Mouse (Mus musculus) bone marrow, adult 2 months (tissue): ENCODE data around the gene Mymx. TPM values are rescaled to one million over a fixed set of nuclear protein-coding genes. Genes with fewer than 3 reads are reported as not detected.

ENCODE experiments used
- H3K27ac ChIP-seq: fragments of 200-500 bp; 2 replicates; pipeline ENCODE4 v1.5.1; 2012; ENCODE audit warnings: low read depth, mild to moderate bottlenecking, control low read depth, inconsistent platforms, low read length; ENCODE audit not compliant: control insufficient read depth, poor library complexity, insufficient read depth
- H3K4me1 ChIP-seq: fragments of 200-500 bp; 2 replicates; pipeline ENCODE4 v1.6.1; 2011; ENCODE audit warnings: low read length; ENCODE audit not compliant: control insufficient read depth, insufficient read depth
- H3K4me3 ChIP-seq: fragments of 200-500 bp; replicated peaks from 2 replicates; pipeline ENCODE3; 2011; ENCODE audit warnings: mild to moderate bottlenecking, low read depth, low read length, control low read depth; ENCODE audit not compliant: control insufficient read depth
- CTCF ChIP-seq: fragments of 200-500 bp; IDR thresholded peaks from 2 replicates; pipeline ENCODE4 v1.5.1; 2011; ENCODE audit warnings: low read length, control low read depth; ENCODE audit not compliant: control insufficient read depth, insufficient read depth
- POLR2A ChIP-seq: fragments of 200-500 bp; IDR thresholded peaks from 2 replicates; pipeline ENCODE4 v1.6.1; 2011; ENCODE audit warnings: low read depth, mild to moderate bottlenecking, control low read depth, low read length, borderline replicate concordance; ENCODE audit not compliant: control insufficient read depth
- WGBS: fragments of 180-500 bp; shearing (Covaris S2); methylation state at CpG from one replicate; pipeline ENCODE4 v1.1.7; 2018; 5-methylcytosine and 5-hydroxymethylcytosine counted together
- polyA plus RNA-seq: library from polyadenylated mRNA; stranded (reverse); fragments of >200 nt; gene quantifications from 2 replicates; pipeline ENCODE4 v1.2.4, GENCODE M21; 2011; ENCODE audit warnings: low replicate concordance; ENCODE audit not compliant: missing spikeins, insufficient read depth, insufficient read length

Mymx gene
- polyA plus RNA-seq, 1 experiment: 9.3 TPM

GRCm38 (mm10) chr17:45595736-45596390 lies 6.0 kb downstream of the Mymx start:
- H3K4me1 ChIP-seq: peaks cover 1% of the 10 kb centered on the region
- WGBS: 18% methylated on average over 23 of the region's 23 CpGs
- no peak for TF ChIP-seq CTCF
- H3K4me3 ChIP-seq: peak overlapping the region; percentile 91
- H3K27ac ChIP-seq: peak overlapping the region; percentile 21; the same call in 1 of the 2 replicates

- H3K4me1 ChIP-seq: peaks cover 1% of the 10 kb centered on the region
- peak overlapping the region; percentile 46 for H3K27ac ChIP-seq
- TF ChIP-seq POLR2A: peak; percentile 52; the same call in 1 of the 2 replicates
- TF ChIP-seq CTCF: no peak
- peak overlapping the region; percentile 91 for H3K4me3 ChIP-seq
- WGBS: under 1% methylated on average over 58 of the region's 58 CpGs
These were observed 6.8 kb downstream of the Mymx start for GRCm38 (mm10) chr17:45594881-45595735.

GRCm38 (mm10) chr17:45594195-45594594 lies 7.7 kb downstream of the Mymx start:
- Histone ChIP-seq H3K4me3 (peak overlapping the region; percentile 57), H3K27ac (peak overlapping the region; percentile 30; the same call in 1 of the 2 replicates), H3K4me1 (peaks cover 1% of the 10 kb centered on the region)
- TF ChIP-seq POLR2A (no peak), CTCF (no peak)
- 41% methylated on average over 8 of the region's 8 CpGs for WGBS

- H3K4me1 ChIP-seq: peaks cover 1% of the 10 kb centered on the region
These were observed 8.4 kb downstream of the Mymx start for GRCm38 (mm10) chr17:45593479-45593878.

GRCm38 (mm10) chr17:45592606-45593431 lies 9.1 kb downstream of the Mymx start:
- 43% methylated on average over 8 of the region's 8 CpGs for WGBS
- Histone ChIP-seq H3K27ac (peak overlapping the region; percentile 50), H3K4me1 (peaks cover 1% of the 10 kb centered on the region), H3K4me3 (peak overlapping the region; percentile 14)
- no peak for TF ChIP-seq CTCF
- TF ChIP-seq POLR2A: no peak

More at GRCm38 (mm10) chr17:45593479-45593878, 8.4 kb downstream of the Mymx start:
- H3K27ac ChIP-seq: peak overlapping the region; percentile 50
- TF ChIP-seq POLR2A (no peak), CTCF (no peak)
- peak overlapping the region; percentile 57 for H3K4me3 ChIP-seq
- WGBS: 44% methylated on average over 8 of the region's 8 CpGs

- WGBS: 58% methylated on average over 16 of the region's 16 CpGs
- H3K4me1 ChIP-seq: peaks cover 1% of the 10 kb centered on the region
- peak overlapping the region; percentile 47; the same call in 1 of the 2 replicates for H3K27ac ChIP-seq
- TF ChIP-seq CTCF (no peak), POLR2A (no peak)
- H3K4me3 ChIP-seq: peak overlapping the region; percentile 8
These were observed 9.9 kb downstream of the Mymx start for GRCm38 (mm10) chr17:45591701-45592605.

- no peak overlapping the region for H3K4me3 ChIP-seq
- TF ChIP-seq CTCF (no peak), POLR2A (no peak)
- H3K27ac ChIP-seq: no peak overlapping the region
- H3K4me1 ChIP-seq: peaks cover 5% of the 10 kb centered on the region
- WGBS: 86% methylated on average over 6 of the region's 6 CpGs
These were observed 11.5 kb downstream of the Mymx start for GRCm38 (mm10) chr17:45590410-45590809.
